Mouse (Mus musculus) MEL (cell line): Measurements from ENCODE around the gene Sbk2. TPM values are rescaled to one million over a fixed set of nuclear protein-coding genes. Genes with fewer than 3 reads are reported as not detected.

Experiments
- DNase-seq: peaks from one replicate; pipeline ENCODE4 v3.0.0; 2011; ENCODE audit warnings: low read depth, low spot score
- H3K27ac ChIP-seq: 2 replicates; pipeline ENCODE4 v1.5.1; 2012; ENCODE audit warnings: low read depth, mild to moderate bottlenecking, control low read depth, low read length, moderate library complexity; ENCODE audit not compliant: control insufficient read depth
- H3K27me3 ChIP-seq, 2 experiments: fragments of 150-350 bp in 1 of 2; sonication (generic) in 1 of 2; 2 replicates each; pipeline ENCODE4 v1.6.1; 2012; ENCODE audit warnings: low read length in 2 of 2, mild to moderate bottlenecking in 2 of 2, improper control_type of control experiment in 1 of 2, moderate library complexity in 1 of 2; ENCODE audit not compliant: insufficient read depth in 2 of 2, control insufficient read depth in 1 of 2
- H3K36me3 ChIP-seq, 2 experiments: 2 replicates each; pipeline ENCODE4 v1.6.1; 2012 to 2014; ENCODE audit warnings: low read length in 2 of 2, improper control_type of control experiment in 1 of 2, inconsistent platforms in 1 of 2, mild to moderate bottlenecking in 1 of 2; ENCODE audit not compliant: insufficient read depth in 2 of 2, control insufficient read depth in 1 of 2
- H3K4me1 ChIP-seq, 2 experiments: fragments of 150-350 bp in 1 of 2; sonication (generic) in 1 of 2; 2 replicates each; pipeline ENCODE4 v1.6.1; 2012; ENCODE audit warnings: low read length in 2 of 2, improper control_type of control experiment in 1 of 2, mild to moderate bottlenecking in 1 of 2; ENCODE audit not compliant: insufficient read depth in 2 of 2, control insufficient read depth in 1 of 2
- H3K4me3 ChIP-seq, 2 experiments: fragments of 150-350 bp in 1 of 2; sonication (generic) in 1 of 2; 2 replicates each; pipeline ENCODE4 v1.5.1; 2012; ENCODE audit warnings: low read depth in 2 of 2, low read length in 2 of 2, mild to moderate bottlenecking in 2 of 2, moderate library complexity in 2 of 2, control low read depth in 1 of 2, improper control_type of control experiment in 1 of 2; ENCODE audit not compliant: control insufficient read depth in 1 of 2, insufficient read depth in 1 of 2
- H3K79me2 ChIP-seq: 2 replicates; pipeline ENCODE4 v1.6.1; 2012; ENCODE audit warnings: mild to moderate bottlenecking, low read length, moderate library complexity; ENCODE audit not compliant: control insufficient read depth, poor library complexity, insufficient read depth
- H3K9ac ChIP-seq: 2 replicates; pipeline ENCODE4 v1.6.1; 2012; ENCODE audit warnings: low read depth, mild to moderate bottlenecking, control low read depth, low read length, moderate library complexity; ENCODE audit not compliant: control insufficient read depth, poor library complexity, severe bottlenecking
- H3K9me3 ChIP-seq: fragments of 150-350 bp; sonication (generic); replicated peaks from 2 replicates; pipeline ENCODE4 v1.6.1; 2012; ENCODE audit warnings: mild to moderate bottlenecking, low read length, improper control_type of control experiment, moderate library complexity; ENCODE audit not compliant: insufficient read depth
- ELF1 ChIP-seq: IDR thresholded peaks from 2 replicates; pipeline ENCODE4 v1.6.1; 2014; ENCODE audit warnings: low read depth, mild to moderate bottlenecking, inconsistent platforms, low read length, improper control_type of control experiment, moderate library complexity
- EP300 ChIP-seq, 2 experiments: IDR thresholded peaks; 2 replicates each; pipeline ENCODE4 v1.6.1; 2011; ENCODE audit warnings: improper control_type of control experiment in 2 of 2, low read length in 2 of 2, low read depth in 1 of 2, mild to moderate bottlenecking in 1 of 2
- ETS1 ChIP-seq: IDR thresholded peaks from 2 replicates; pipeline ENCODE4 v1.6.1; 2012; ENCODE audit warnings: low read depth, mild to moderate bottlenecking, inconsistent platforms, low read length, improper control_type of control experiment, moderate library complexity
- JUND ChIP-seq: IDR thresholded peaks from 2 replicates; pipeline ENCODE4 v1.6.1; 2011; ENCODE audit warnings: low read depth, mild to moderate bottlenecking, improper control_type of control experiment, low read length
- MAFK ChIP-seq: IDR thresholded peaks from 2 replicates; pipeline ENCODE4 v1.6.1; 2011; ENCODE audit warnings: low read depth, mild to moderate bottlenecking, low read length, improper control_type of control experiment, borderline replicate concordance
- MAX ChIP-seq: IDR thresholded peaks from 2 replicates; pipeline ENCODE4 v1.6.1; 2011; ENCODE audit warnings: low read length, improper control_type of control experiment
- MEF2A ChIP-seq: IDR thresholded peaks from 2 replicates; pipeline ENCODE4 v1.6.1; 2014; ENCODE audit warnings: low read depth, mild to moderate bottlenecking, inconsistent platforms, low read length, improper control_type of control experiment; ENCODE audit not compliant: poor library complexity, insufficient replicate concordance, severe bottlenecking; ENCODE audit errors: extremely low read depth
- NELFE ChIP-seq: IDR thresholded peaks from 2 replicates; pipeline ENCODE4 v1.6.1; 2011; ENCODE audit warnings: low read depth, low read length, improper control_type of control experiment
- NRF1 ChIP-seq: IDR thresholded peaks from 2 replicates; pipeline ENCODE4 v1.6.1; 2014; ENCODE audit warnings: low read depth, mild to moderate bottlenecking, inconsistent platforms, low read length, improper control_type of control experiment, moderate library complexity; ENCODE audit not compliant: poor library complexity, insufficient read depth, severe bottlenecking
- POLR2A ChIP-seq, 2 experiments: IDR thresholded peaks; 2 replicates each; pipeline ENCODE4 v1.6.1; 2011 to 2012; ENCODE audit warnings: low read length in 2 of 2, mild to moderate bottlenecking in 2 of 2, control low read depth in 1 of 2, improper control_type of control experiment in 1 of 2, low read depth in 1 of 2, moderate library complexity in 1 of 2; ENCODE audit not compliant: control insufficient read depth in 1 of 2, insufficient read depth in 1 of 2, poor library complexity in 1 of 2
- POLR2AphosphoS5 ChIP-seq: IDR thresholded peaks from 2 replicates; pipeline ENCODE4 v1.6.1; 2012; ENCODE audit warnings: low read depth, borderline replicate concordance, mild to moderate bottlenecking, inconsistent platforms, low read length, moderate library complexity, mixed read lengths
- RAD21 ChIP-seq: IDR thresholded peaks from 2 replicates; pipeline ENCODE4 v1.6.1; 2011; ENCODE audit warnings: mild to moderate bottlenecking, low read depth, low read length, improper control_type of control experiment
- RCOR1 ChIP-seq: IDR thresholded peaks from 2 replicates; pipeline ENCODE4 v1.6.1; 2012; ENCODE audit warnings: low read depth, mild to moderate bottlenecking, inconsistent platforms, low read length, improper control_type of control experiment
- SIN3A ChIP-seq: IDR thresholded peaks from 2 replicates; pipeline ENCODE4 v1.6.1; 2012; ENCODE audit warnings: low read length, improper control_type of control experiment, inconsistent platforms
- UBTF ChIP-seq: IDR thresholded peaks from 2 replicates; pipeline ENCODE4 v1.6.1; 2012; ENCODE audit warnings: low read depth, mild to moderate bottlenecking, inconsistent platforms, low read length, improper control_type of control experiment, moderate library complexity, borderline replicate concordance; ENCODE audit not compliant: insufficient read depth
- USF2 ChIP-seq, 2 experiments: IDR thresholded peaks; 2 replicates each; pipeline ENCODE4 v1.6.1; 2011 to 2012; ENCODE audit warnings: improper control_type of control experiment in 2 of 2, low read length in 2 of 2, borderline replicate concordance in 1 of 2, inconsistent platforms in 1 of 2, low read depth in 1 of 2, mild to moderate bottlenecking in 1 of 2; ENCODE audit not compliant: insufficient read depth in 1 of 2
- ZC3H11A ChIP-seq: IDR thresholded peaks from 2 replicates; pipeline ENCODE4 v1.6.1; 2012; ENCODE audit warnings: low read depth, mild to moderate bottlenecking, inconsistent platforms, low read length, improper control_type of control experiment
- ZMIZ1 ChIP-seq: IDR thresholded peaks from 2 replicates; pipeline ENCODE4 v1.6.1; 2012; ENCODE audit warnings: low read depth, mild to moderate bottlenecking, inconsistent platforms, low read length, improper control_type of control experiment, moderate library complexity
- ZNF384 ChIP-seq: IDR thresholded peaks from 2 replicates; pipeline ENCODE4 v1.6.1; 2012; ENCODE audit warnings: low read depth, mild to moderate bottlenecking, inconsistent platforms, low read length, improper control_type of control experiment
- polyA plus RNA-seq, 2 experiments: library from polyadenylated mRNA; stranded (reverse) in 1 of 2; unstranded in 1 of 2; fragments of >175 nt in 1 of 2; fragments of >200 nt in 1 of 2; gene quantifications; 2 replicates each; pipeline versions ENCODE4 v1.2.1 to v1.2.4; 2012; ENCODE audit warnings: low replicate concordance in 2 of 2, low read depth in 1 of 2; ENCODE audit not compliant: insufficient read length in 2 of 2, insufficient read depth in 1 of 2, missing spikeins in 1 of 2
- total RNA-seq: library from RNA; depleted of rRNA; stranded (reverse); fragments of 300-350 nt; gene quantifications from 2 replicates; pipeline ENCODE4 v1.2.3, GENCODE M21; 2012

Sbk2 gene
- total and polyA plus RNA-seq, 3 experiments: not detected

DNA sequence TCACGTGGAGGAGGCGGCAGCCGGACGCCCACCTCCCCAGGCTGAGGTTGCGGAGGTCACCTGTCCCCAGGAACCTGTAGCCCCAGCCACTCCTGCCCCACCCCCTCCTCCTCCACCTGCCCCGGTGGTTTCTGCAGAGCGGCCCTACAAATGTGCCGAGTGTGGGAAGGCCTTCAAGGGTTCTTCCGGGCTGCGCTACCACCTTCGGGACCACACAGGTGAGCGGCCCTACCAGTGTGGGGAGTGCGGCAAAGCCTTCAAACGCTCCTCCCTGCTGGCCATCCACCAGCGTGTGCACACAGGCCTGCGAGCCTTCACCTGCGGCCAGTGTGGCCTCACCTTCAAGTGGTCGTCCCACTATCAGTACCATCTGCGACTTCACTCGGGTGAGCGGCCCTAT is 44.2 kb downstream of the Sbk2 start:
- no peak for TF ChIP-seq USF2 (IDR thresholded peaks at IDR 0.05; ENCODE audit: borderline replicate concordance in 1 of 2, insufficient read depth in 1 of 2, low read depth in 1 of 2, low read length in 2 of 2)
- no peak for TF ChIP-seq RCOR1
- TF ChIP-seq NELFE: no peak
- TF ChIP-seq ZNF384: no peak
- TF ChIP-seq ZC3H11A: no peak
- no peak for TF ChIP-seq EP300 (IDR thresholded peaks at IDR 0.05; ENCODE audit: low read depth in 1 of 2, low read length in 2 of 2)
- no peak for TF ChIP-seq NRF1
- TF ChIP-seq JUND: no peak
- no peak for TF ChIP-seq MAX
- TF ChIP-seq POLR2A (IDR thresholded peaks at IDR 0.05; ENCODE audit: control insufficient read depth in 1 of 2, insufficient read depth in 1 of 2, low read depth in 1 of 2, low read length in 2 of 2, poor library complexity in 1 of 2): no peak
- no peak for TF ChIP-seq SIN3A
- no peak for TF ChIP-seq ETS1
- TF ChIP-seq POLR2AphosphoS5: no peak
- no peak for TF ChIP-seq UBTF
- no peak for TF ChIP-seq MEF2A
- no peak for TF ChIP-seq ELF1
- peaks cover 0 to 4% of the 10 kb centered on the region in 2 experiments; a peak in 2 of 4 replicates for H3K36me3 ChIP-seq
- H3K9ac ChIP-seq: no peak overlapping the region
- no peaks in the 10 kb centered on the region for H3K9me3 ChIP-seq
- H3K79me2 ChIP-seq: peaks cover 6% of the 10 kb centered on the region
- H3K4me3 ChIP-seq: no peak overlapping the region
- no peak for DNase-seq
- no peaks in the 10 kb centered on the region for H3K4me1 ChIP-seq
- no peak overlapping the region for H3K27ac ChIP-seq
- H3K27me3 ChIP-seq: no peaks in the 10 kb centered on the region

DNA sequence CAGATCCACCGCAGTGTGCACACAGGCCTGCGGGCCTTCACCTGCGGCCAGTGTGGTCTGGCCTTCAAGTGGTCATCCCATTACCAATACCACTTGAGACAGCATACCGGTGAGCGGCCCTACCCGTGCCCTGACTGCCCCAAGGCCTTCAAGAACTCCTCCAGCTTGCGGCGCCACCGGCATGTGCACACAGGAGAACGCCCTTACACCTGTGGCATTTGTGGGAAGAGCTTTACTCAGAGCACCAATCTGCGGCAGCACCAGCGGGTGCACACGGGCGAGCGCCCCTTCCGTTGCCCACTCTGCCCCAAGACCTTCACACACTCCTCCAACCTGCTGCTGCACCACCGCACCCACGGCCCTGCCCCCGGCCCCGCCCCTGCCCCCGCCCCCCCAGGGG is 45.1 kb downstream of the Sbk2 start:
- Histone ChIP-seq H3K27ac (no peak overlapping the region), H3K9ac (no peak overlapping the region), H3K79me2 (peaks cover 6% of the 10 kb centered on the region), H3K36me3 (peaks cover 0 to 4% of the 10 kb centered on the region in 2 experiments; a peak in 2 of 4 replicates), H3K4me1 (0 out of 4 replicates have a peak, but pooled peaks cover 0 to 3% of the 10 kb centered on the region in 2 experiments), H3K9me3 (no peaks in the 10 kb centered on the region), H3K4me3 (no peak overlapping the region), H3K27me3 (no peaks in the 10 kb centered on the region)
- no peak for DNase-seq
- TF ChIP-seq ZMIZ1 (no peak), MAFK (no peak), RAD21 (no peak)
